Mouse (Mus musculus) mesoderm, embryonic 11.5 days (tissue): ENCODE data around the gene Trim71.
A peak's percentile ranks its signal among the peaks of the same experiment; 100 is the strongest.
"Not testable (repeated sequence)": the region's sequence is repeated elsewhere in the genome, so short reads cannot be mapped to it uniquely, and the experiment has no call there.

ENCODE experiments used
- DNase-seq: peaks from one replicate; pipeline ENCODE4 v3.0.0-alpha.2; 2012; ENCODE audit warnings: low read depth, low spot score

Trim71 gene

GRCm38 (mm10) chr9:114526581-114526980 lies 37.6 kb downstream of the Trim71 start:
- no peak for DNase-seq

GRCm38 (mm10) chr9:114525891-114526290 lies 38.3 kb downstream of the Trim71 start:
- DNase-seq, result no peak

GRCm38 (mm10) chr9:114525073-114525633 lies 39.0 kb downstream of the Trim71 start:
- DNase-seq, result no peak

- DNase-seq, result no peak
Observed at GRCm38 (mm10) chr9:114522501-114522900, 41.7 kb downstream of the Trim71 start.

- no peak for DNase-seq
Observed at GRCm38 (mm10) chr9:114522041-114522440, 42.1 kb downstream of the Trim71 start.

GRCm38 (mm10) chr9:114520529-114520928 lies 43.6 kb downstream of the Trim71 start:
- DNase-seq, result not testable (repeated sequence)

GRCm38 (mm10) chr9:114518812-114519477 lies 45.2 kb downstream of the Trim71 start:
- DNase-seq, result no peak

GRCm38 (mm10) chr9:114517924-114518497 lies 46.2 kb downstream of the Trim71 start:
- no peak for DNase-seq

GRCm38 (mm10) chr9:114515364-114515763 lies 48.8 kb downstream of the Trim71 start, which contains the start of gene C130032M10Rik:
C130032M10Rik (plus strand) TSS chr9:114515697.
- no peak for DNase-seq

GRCm38 (mm10) chr9:114512831-114513230 lies 51.3 kb downstream of the Trim71 start:
- no peak for DNase-seq

- DNase-seq, result no peak
Observed at GRCm38 (mm10) chr9:114509785-114510184, 54.4 kb downstream of the Trim71 start.

GRCm38 (mm10) chr9:114507421-114507820 lies 56.7 kb downstream of the Trim71 start:
- no peak for DNase-seq

GRCm38 (mm10) chr9:114506564-114506963 lies 57.6 kb downstream of the Trim71 start:
- no peak for DNase-seq

- no peak for DNase-seq
Observed at GRCm38 (mm10) chr9:114504816-114505215, 59.4 kb downstream of the Trim71 start, which contains the start of gene Ccr4. Ccr4 (minus strand) TSS chr9:114504916.

GRCm38 (mm10) chr9:114502711-114503427 lies 61.3 kb downstream of the Trim71 start:
- no peak for DNase-seq

- DNase-seq, result no peak
Observed at GRCm38 (mm10) chr9:114501913-114502312, 62.3 kb downstream of the Trim71 start.

- DNase-seq, result no peak
Observed at GRCm38 (mm10) chr9:114501111-114501510, 63.1 kb downstream of the Trim71 start.

- DNase-seq, result peak; percentile 72
Observed at GRCm38 (mm10) chr9:114499783-114500515, 64.2 kb downstream of the Trim71 start.

GRCm38 (mm10) chr9:114498218-114498617 lies 66.0 kb downstream of the Trim71 start:
- peak; percentile 91 for DNase-seq

GRCm38 (mm10) chr9:114496469-114496868 lies 67.7 kb downstream of the Trim71 start:
- no peak for DNase-seq

- DNase-seq, result no peak
Observed at GRCm38 (mm10) chr9:114487481-114488258, 76.5 kb downstream of the Trim71 start.
